Mouse (Mus musculus) cerebellum, postnatal 25 days (tissue): ENCODE measurements around the gene Lgi4.

Experiments used
- DNase-seq, 2 experiments: peaks; one replicate each; pipeline ENCODE4 v3.0.0; 2021; ENCODE audit warnings: mixed read lengths in 2 of 2

Gene Lgi4

DNA sequence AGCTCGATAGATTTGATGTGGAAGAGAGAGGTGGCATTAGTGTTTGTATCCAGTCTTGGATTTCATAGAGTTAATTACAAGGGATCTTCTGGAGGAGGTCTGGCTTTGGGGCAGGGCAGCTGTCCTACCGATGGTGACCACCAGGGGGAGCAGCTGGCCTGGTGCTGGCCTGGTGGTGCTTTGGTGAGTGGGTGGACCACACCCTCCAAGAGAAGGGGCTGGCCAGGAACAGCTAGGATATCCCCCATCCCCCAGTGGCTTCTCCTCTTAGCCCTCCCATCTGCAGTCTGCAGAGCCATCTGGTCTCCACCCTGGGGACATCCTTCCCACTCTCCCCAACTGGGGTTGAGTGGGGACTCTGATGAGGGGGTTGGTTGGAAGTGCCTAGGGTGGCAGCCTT, at the start of gene Lgi4:
Gene Lgi4, plus strand, starts transcription at position 235 of the 400 bp plus-strand sequence.
- peak; percentile 91 to 92 for DNase-seq

DNA sequence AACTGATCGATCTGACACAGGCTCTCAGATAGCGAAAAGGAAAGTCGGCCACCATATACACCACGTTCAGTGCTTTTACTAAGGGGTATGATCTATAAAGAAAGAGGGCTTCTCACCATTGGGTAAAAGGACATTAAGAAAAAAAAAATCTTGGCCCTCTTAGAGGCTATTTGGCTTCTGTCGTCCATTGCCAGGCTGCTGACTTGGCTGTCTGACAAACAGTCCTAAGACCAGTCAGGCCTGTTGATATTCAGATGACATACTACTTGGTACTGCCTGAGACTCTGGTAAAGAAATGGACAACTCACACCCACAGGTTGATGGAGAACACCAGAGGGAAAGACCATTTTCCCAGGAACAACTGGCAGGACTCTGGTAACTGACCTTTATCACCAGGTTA, 46.2 kb upstream of the Lgi4 start:
- peak in 1 of 2 experiments; percentile 12 for DNase-seq

DNA sequence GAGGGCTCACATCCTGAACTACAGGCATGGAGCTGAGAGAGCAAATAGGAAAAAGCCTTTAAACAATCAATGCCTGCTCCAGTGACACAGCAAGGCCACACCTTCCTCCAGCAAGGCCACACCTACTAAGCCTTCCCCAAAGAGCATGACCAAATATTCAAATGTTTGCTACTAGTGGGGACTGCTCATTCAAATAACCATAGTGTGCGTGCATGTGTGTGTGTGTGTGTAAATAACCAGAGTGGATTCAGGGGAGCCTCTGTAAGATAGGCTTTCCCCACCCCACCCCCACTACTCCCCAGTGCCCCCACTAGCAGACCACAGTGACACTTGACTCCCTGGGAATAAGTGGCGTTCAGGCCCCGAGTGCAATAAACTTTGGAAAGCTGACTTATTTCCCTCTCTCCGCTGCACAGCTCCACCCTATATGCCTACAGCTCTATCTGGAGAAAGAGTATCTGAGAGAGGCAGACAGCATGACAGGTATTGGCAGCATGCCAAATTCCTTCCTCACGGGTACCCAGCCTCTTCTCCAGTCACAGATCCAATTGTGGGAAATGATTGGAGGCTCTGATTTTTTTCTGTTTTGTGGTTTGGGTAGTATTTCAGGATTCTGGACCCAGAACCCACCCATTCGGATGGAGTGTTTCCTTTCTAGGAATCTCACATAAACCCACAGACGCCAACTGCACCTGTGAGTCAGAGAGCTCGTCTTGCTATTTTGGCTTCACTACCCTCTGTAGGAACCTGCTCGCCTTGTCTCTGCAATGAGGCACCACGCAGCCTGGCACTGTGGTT, 41.8 kb upstream of the Lgi4 start:
- DNase-seq: peak; percentile 21 to 30

DNA sequence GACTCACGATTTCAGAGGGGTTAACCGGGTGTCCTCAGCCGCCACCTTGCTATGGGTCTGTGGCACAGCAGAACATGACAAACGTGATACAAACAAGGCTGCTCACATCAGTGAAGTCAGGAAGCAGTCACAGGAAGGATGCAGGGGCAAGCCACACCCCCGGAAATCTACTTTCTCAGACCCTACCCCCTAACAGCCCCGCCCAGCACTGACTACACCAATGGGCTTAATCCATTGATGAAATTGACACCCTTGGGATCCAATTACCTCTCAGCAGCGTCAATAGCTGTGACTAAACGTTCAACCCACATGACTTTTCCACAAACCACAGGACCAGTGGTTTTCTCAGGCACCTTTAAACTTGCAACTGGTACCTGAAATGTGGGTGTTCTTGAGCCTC, 30.5 kb upstream of the Lgi4 start:
- no peak for DNase-seq

DNA sequence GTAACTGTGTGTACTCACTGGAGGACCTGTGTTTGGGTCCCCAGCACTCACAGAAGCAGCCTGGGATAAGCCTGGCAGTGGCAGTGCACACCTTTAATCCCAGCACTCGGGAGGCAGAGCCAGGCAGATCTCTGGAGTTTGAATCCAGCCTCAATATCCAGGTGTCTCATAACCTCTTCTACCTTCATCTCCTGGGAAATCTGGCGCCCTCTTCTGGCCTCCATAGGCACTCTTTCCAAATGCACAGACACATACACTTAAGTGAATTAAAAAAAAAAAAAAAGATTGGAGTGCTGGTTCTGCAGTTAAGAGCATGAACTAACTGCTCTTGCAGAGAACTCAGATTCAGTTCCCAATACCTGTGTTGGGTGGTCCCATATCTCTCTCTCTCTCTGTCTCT, 28.4 kb upstream of the Lgi4 start:
- DNase-seq: no peak

DNA sequence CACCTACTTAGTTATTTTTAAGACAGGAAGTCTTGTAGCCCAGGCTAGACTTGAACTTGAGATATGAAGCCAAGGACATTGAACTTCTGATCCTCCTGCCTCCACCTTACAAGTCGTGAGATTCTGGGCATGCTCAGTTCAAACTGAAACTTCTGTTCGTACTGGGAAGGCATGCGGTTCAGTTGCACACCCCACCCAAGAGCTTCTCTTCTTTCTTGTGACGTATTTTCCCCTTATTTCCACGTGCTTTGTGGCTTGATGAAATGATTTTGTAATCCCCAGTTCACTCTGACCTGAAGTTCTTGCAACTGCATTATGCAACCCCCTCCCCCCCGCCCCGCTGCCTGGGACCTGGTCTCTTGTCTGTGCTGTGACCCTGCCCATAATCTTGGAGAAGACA, 27.4 kb upstream of the Lgi4 start:
- DNase-seq: no peak

DNA sequence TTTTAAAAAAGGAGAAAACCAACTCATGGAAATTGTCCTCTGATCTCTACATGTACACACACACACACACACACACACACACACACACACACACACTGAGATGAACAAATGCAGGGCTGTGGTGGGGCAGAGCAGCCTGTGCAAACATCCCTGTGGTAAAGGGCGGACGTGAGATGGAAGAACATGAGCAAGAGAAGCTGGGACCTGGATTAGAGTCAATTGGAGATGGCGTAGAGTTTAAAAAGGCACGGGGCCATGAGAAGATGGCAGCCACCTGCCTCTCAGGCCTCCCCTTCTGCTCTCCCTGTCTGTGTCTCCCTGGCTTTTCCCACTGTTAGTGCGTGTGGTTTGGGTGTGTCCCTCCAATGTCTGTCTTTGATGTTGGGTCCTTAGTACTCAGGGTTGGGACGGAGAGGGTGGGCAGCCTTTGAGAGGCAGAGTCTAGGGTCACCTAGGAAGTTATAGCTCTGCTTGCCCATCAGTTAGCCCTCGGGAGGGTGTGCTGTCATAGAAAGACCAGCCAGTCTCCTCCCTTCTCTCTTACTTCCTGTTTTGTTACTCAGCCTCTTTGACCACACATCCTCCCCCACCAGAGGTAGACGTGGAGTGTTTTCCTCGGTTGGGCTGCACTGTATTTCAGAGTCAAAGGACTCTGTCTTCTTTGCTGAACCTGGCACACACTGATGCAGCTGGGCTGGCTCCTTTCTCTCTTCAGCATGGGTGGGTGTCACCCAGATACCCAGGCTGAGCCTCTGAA, 25.6 kb upstream of the Lgi4 start:
- no peak for DNase-seq

DNA sequence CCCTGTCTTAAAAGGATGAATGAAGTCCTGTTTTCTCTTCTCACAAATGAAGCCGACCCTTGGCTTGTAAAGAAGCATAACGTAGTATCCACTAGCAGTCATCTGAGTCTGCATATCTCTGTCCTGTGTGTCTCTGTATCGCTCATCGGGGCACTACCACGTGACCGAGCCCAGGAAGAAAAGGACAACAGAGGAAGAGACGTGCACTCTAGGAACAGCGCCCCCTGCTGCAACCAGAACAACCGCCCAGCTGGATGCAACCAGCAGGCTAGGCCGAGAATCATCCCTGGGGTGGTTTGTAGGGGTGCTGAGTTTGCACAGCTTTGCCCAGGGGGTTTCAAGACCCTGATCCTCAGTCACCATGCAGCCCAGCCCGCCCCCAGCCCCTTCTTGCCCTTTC, 24.4 kb upstream of the Lgi4 start:
- peak in 1 of 2 experiments; percentile 31 for DNase-seq

DNA sequence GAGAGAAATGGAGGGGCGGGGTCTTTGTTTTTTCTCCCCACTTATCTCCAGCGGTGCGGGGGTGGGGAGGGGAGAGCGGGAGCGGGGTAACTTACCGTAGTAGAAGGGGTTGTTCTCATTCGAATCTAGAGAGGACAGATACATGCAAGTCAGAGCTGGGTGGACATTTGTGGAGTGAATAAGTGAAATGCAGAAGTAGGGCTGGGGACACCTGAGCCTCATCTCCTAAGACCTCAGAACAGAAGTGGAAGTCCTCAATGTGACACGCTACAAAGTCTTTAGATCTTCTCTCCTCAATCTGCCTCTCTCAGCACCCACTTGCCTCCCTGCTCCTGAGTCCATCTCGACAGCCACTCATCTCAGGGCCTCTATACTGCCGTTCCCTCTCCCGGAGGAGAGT, 23.9 kb upstream of the Lgi4 start:
- no peak for DNase-seq

DNA sequence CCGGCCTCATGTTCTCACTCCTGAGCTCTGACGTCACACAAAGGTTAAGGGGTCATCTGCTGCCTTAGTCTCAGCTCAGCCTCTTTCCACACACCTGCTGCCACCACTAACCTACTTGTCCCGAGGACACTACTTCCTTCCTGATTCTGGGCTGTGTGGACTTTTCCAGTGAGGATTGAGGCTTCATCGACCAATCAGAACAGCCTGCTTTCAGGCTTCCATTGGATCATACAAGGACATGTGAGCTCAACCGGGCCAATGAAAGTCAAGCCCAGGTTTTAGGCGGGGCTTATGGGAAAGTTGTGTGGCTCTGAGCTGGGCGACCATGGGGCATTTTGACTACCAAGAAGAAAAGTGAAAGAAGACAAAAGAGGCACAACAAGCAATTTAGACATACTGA, 22.2 kb upstream of the Lgi4 start:
- no peak for DNase-seq

DNA sequence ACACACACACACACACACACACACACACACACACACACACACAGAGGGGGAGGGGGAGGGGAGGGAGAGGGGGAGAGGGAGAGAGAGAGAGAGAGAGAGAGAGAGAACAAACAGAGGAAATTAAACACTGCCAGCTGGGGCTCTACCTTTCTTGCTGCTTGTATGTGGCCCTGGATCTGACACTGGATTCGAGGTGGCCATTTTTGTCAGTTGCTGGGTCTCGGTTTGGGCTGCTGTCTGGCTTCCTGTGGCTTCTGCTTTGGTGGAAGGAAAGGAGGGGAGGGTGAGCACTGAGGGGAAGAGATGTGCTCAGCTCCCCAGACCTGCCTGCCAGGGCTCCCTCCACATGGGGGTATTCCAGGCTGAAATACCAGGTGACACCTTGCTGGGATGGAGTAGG, 21.5 kb upstream of the Lgi4 start:
- DNase-seq: no peak

DNA sequence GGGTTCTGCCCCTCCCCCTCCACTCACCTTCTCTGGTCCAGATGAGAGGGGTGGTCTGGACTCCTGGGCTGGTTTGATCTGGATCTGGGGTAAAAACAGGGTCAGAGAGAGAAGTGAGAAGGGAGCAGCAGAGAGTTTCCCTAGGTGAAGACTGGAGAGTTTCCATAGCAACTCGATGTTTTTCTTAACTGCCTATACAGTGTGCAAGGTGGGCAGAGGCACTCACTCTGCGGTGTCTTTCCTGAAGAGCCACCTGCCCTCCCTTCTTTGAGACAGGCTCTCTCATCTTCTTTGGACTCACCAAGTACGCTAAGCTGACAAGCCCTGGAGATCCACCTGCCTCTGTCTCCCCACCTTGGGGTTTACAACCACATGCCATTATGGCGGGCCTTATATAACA, 20.1 kb upstream of the Lgi4 start:
- DNase-seq: no peak

DNA sequence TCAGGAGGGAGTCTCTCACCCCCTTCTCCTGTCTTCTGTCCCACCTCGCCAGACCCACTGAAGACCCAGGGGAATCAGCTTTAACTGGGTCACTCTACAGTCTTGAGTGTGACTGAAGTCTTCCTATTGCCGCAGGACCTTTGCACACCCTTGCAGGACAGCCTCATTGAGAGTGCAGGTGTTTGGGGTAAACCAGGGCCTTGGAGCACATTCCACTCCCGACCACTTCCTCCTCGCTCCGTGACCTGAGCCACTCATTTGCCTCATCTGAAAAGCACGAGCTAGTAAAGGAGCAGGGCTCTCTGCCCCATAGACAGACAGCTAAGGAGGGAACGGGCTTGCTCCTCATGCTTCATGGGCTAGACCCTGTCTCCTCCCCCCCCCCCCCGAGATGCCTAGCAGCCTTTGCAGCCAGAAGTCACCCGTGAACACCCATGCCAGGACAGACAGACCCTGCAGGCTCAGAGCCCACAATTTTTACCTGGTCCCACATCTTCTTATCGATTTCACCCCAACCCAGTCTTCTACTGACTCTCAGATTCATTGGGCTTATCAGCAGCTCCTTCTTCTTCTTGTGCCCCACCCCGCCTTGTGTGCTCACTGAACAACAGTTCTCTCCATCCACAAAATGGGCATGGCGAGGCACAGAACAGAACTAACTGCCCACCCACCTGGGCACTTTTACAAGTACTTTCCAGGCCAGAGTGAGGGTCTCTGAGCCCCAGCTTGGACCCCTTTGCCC, 18.7 kb upstream of the Lgi4 start:
- DNase-seq: no peak

DNA sequence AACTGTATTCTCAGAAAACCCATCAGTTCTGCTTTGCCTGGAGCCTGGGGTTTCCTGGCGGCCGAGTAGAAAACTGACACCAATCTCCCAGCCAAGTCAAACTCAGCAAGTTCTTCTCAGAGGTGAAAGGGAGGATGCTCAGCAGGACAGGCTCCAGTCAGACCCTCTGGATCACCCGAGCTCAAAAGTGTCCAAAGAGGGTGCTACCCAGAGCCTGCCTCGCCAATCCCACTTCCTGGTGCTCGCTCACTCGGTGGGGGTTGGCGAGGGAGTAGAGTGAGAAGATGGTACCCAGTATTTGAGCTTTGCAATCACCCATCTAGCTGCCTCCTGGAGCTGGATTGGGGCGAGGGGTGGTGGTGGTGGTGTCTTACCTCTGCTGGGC, 18.1 kb upstream of the Lgi4 start:
- DNase-seq: no peak

DNA sequence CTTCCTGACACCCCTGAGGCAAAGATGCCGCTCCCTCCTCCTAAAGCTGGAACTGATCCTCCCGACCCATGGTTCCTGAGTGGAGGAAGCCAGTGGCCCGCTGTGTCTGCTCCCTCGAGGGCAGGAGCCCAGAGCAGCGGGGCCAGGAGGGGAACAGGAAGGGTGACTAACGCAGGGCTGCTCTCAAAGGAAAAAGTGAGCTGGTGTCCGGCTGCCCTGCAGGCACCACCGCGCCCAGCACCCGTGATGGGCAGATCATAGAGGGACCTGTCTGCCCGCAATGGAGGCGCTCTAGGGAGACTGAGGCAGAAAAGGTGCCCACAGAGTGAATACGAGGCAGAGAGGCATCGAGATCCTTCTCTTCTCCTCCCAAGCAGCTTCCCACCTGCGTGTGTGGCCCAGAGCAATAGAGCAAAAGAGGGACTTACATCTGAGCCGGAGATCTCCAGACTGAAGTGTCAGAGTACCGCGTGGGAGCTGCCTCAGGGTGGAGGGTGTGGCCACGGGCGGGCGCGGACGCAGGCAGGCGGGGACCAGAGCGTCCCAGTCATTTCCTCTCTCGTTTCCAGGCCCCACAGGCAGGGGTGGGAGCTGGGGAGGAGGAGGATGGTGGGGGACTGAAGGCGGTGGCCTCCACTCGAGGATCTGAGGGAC, 17.4 kb upstream of the Lgi4 start:
- DNase-seq: no peak

DNA sequence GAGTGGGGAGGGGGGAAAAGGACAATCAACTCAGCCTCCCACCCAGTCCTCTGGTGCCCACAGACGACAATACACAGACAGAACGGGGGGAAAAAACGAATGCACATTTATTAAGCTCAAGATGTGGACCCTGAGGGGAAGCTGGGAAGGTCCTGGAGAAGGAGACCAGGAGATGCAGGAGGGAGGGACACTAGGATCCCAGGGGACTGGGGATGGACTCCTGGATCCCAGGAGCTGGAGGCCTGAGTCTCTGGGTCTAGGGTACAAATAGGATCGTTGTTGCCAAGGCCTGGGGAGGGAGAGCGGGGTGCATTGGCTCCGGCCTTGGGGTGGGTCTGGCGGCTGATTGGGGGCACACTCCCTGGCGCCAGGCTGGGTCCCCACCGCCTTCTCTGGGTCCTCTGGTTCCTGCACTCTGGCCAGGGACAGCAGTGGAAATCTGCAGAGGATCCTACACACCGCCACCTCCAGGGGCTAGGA, 16.7 kb upstream of the Lgi4 start, which contains the start of gene Fxyd5:
Gene Fxyd5, minus strand, starts transcription at position 51 of the 480 bp plus-strand sequence.
- no peak for DNase-seq

DNA sequence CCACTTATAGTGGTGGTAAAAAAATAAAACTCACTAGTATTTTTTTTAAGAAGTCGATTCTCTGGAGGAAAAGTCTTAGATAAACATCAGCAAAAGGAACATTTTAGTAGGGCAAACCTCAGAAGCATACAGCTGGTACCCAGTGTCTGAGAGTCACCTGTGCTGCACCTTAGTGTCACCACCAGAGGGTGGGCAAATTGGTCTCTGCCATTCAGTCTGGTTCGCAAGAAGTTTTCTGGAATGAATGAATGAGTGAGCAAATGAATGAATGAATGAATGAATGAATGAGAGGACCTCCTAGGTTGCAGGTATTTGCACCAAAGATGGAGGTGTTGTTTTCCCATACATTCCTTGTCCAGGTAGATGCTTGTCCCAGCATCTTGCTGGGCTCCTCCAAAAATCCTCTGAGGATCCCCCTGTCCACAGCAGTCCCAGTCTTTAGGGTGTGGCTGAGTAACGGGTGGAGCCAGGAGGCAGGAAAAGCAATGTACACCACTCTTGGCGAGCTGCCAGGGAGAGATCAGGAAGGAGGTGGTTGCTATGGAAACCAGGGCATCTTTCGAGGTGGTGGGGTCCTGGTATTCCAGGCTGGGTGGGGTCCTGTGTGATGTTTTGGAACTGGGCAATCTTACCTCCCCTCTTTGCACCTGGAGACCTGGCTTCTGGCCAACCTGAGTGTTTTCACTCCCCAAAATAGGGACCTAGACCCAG, 9.9 kb upstream of the Lgi4 start:
- DNase-seq: peak; percentile 80 to 87

DNA sequence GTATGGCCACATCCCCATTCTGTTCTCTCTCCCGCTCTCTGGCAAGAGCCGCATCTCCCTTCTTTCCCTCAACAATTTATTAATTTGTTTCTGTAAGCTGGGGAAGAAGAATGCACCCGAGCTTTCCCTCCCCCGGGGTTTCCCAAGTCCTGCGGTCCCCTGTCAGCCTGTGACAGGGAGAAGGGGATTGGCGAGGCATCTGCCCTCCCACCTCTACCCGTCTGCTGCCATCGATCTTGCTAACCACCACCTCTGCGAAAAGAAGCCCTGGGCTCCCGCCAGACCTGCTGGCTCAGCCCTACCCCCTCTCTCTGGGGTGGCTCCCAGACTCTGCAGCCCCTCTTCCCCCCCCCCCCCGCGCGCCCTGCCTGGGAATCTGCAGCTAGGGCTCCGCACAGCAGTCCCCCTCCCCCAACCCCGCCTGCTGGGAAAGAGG, 9.3 kb upstream of the Lgi4 start:
- DNase-seq: peak in 1 of 2 experiments; percentile 71

DNA sequence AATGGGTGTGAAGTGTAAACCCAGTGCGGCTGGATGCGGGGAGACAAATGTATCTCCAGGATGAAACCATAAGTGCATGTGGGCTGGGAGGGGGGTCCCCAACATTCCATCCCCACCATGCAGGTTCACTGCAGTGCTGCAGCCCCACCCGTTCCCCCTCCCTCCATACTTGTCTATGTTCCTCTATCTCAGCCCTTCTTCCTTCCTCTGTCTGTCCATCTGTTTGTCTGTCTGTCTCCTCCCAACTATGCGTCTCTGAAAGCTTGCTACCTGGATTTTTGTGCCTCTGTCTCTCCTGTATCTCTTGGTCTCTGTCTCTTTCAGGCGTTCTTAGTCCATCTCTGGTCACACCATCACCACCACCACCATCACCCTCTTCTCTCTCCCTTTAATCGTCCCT, 8.7 kb upstream of the Lgi4 start:
- DNase-seq: peak in 1 of 2 experiments; percentile 39

DNA sequence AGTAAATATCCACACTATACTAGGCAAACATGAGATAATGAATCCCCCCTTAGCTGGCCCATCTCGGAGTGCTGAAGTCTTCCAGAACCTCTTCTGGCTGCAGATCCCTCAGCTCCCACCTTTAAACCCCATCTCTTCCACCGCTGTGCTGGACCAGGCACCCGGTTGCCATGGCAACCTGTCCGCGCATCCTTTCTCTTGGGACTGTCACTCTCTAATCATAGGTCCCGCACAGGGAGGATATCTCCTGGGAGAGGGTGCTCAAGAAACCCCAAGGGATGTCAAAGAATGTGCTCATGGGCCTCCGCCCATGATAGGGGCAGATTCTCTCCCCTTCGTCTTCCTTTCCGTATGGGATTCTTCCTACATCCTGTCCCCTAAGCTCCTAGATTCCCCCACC, 8.2 kb upstream of the Lgi4 start:
- peak; percentile 71 to 80 for DNase-seq

DNA sequence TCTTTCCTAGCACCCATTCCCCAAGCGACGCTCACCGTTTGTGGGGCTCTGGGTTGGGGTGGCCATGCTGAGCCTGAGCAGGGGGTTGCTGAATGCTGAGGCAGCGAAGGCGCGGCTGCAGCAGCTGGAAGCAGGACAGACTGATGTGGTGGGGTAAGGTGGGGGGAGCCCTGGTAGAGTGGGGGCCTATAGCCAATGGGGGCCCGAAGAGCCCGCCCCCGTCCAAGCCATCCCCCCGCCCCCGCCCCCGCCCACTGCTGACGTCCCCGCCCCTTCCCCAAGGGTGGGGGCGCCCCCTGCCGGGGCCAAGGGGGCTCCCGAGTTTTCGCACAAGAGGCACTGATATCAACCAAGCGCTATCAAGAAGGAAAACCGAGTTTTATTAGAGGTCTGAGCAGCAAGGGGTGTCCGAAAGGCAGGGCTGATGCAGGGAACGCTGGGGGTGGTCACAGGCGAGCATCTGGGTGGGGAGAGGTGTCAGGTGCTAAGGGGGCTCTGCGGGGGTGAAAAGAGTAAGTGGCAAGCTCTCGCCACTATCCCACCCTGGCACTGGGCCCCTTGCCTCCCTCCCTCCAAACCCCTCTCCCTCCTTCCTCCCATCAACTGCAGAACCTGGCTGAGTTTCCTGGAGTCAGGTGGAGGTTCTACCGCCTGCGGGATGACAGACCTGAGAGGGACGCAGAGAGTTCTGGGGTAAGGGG, 7.7 kb upstream of the Lgi4 start, which contains the start of gene Fxyd7:
Gene Fxyd7, minus strand, starts transcription at position 147 of the 701 bp plus-strand sequence.
- DNase-seq: peak; percentile 72 to 76
